Mouse (Mus musculus) myocyte (in vitro differentiated cells): ENCODE measurements at regions not wholly inside any gene's neighbourhood (a gene's known extent, or its start where the extent isn't known, plus 50 kb on each side); places are given as distances from the start of the nearest gene placed in this dataset.

ENCODE experiments used
- H3K27me3 ChIP-seq: one replicate; pipeline ENCODE4 v1.6.1; 2011; ENCODE audit not compliant: control insufficient read depth, insufficient read depth, insufficient read length
- H3K36me3 ChIP-seq: one replicate; pipeline ENCODE4 v1.6.1; 2011; ENCODE audit not compliant: control insufficient read depth, insufficient read depth
- H3K4me2 ChIP-seq: one replicate; pipeline ENCODE4 v1.6.1; 2011; ENCODE audit warnings: low read depth, control low read depth
- H3K4me3 ChIP-seq: one replicate; pipeline ENCODE4 v1.5.1; 2011; ENCODE audit warnings: mild to moderate bottlenecking, control low read depth, moderate library complexity
- H3K79me2 ChIP-seq: one replicate; pipeline ENCODE4 v1.6.1; 2011; ENCODE audit not compliant: control insufficient read depth, insufficient read depth
- H3ac ChIP-seq: one replicate; pipeline ENCODE4 v1.6.1; 2011; ENCODE audit not compliant: control insufficient read depth, insufficient read length
- MAX ChIP-seq: IDR thresholded peaks from one replicate; pipeline ENCODE4 v1.6.1; 2011; ENCODE audit warnings: low read depth, mild to moderate bottlenecking, control low read depth
- MYOD1 ChIP-seq, 3 experiments: IDR thresholded peaks; one replicate each; pipeline ENCODE4 v1.6.1; 2011; ENCODE audit warnings: control low read depth in 2 of 3, low read depth in 2 of 3, mild to moderate bottlenecking in 2 of 3, moderate library complexity in 1 of 3; ENCODE audit not compliant: insufficient read length in 2 of 3, control insufficient read depth in 1 of 3
- MYOG ChIP-seq, 3 experiments: IDR thresholded peaks; one replicate each; pipeline ENCODE4 v1.6.1; 2011; ENCODE audit warnings: control low read depth in 2 of 3, low read depth in 2 of 3, mild to moderate bottlenecking in 2 of 3; ENCODE audit not compliant: insufficient read length in 2 of 3, control insufficient read depth in 1 of 3, insufficient read depth in 1 of 3
- POLR2AphosphoS2 ChIP-seq: IDR thresholded peaks from one replicate; pipeline ENCODE4 v1.6.1; 2011; ENCODE audit warnings: low read depth, control low read depth; ENCODE audit not compliant: insufficient read length
- SRF ChIP-seq: IDR thresholded peaks from one replicate; pipeline ENCODE4 v1.6.1; 2011; ENCODE audit warnings: low read depth; ENCODE audit not compliant: control insufficient read depth, insufficient read length
- TCF12 ChIP-seq: IDR thresholded peaks from one replicate; pipeline ENCODE4 v1.6.1; 2011; ENCODE audit warnings: mild to moderate bottlenecking, control low read depth; ENCODE audit not compliant: poor library complexity, insufficient read depth, severe bottlenecking

DNA sequence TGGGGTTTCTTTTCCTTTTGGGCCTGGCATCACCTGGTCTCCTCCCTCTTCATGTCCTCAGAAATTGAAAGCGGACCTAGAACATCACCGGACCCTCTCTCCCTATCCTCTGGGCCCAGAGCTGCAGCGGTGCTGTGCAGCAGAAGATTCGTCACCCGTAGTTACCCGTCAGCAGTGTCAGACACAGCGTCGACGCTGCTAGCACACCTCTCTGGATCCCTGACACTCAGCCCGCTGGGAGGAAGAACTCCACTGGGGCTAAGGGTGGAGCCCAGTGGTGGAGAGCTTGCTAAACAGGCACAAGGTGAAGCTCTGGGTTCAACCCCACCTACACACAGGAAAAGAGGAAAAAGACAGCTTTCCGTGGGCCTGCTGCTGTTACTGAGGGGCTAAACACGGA is 51.8 kb upstream of the Xpo1 start:
- Histone ChIP-seq H3K4me3 (no peak overlapping the region), H3ac (no peak overlapping the region), H3K79me2 (no peaks in the 10 kb centered on the region), H3K4me2 (no peak overlapping the region), H3K36me3 (no peaks in the 10 kb centered on the region), H3K27me3 (no peaks in the 10 kb centered on the region)
- TF ChIP-seq TCF12 = no peak
- no peak for TF ChIP-seq POLR2AphosphoS2
- TF ChIP-seq MYOG (IDR thresholded peaks at IDR 0.05; ENCODE audit: control insufficient read depth in 1 of 3, insufficient read depth in 1 of 3, insufficient read length in 2 of 3, low read depth in 2 of 3) = no peak
- no peak for TF ChIP-seq SRF
- no peak for TF ChIP-seq MAX
- TF ChIP-seq MYOD1 (IDR thresholded peaks at IDR 0.05; ENCODE audit: control insufficient read depth in 1 of 3, insufficient read length in 2 of 3, low read depth in 2 of 3) = no peak
